Mouse (Mus musculus): ENCODE results near the gene Tmem256.

- no peak for TF ChIP-seq CTCF (IDR thresholded peaks at IDR 0.05; ENCODE audit: borderline replicate concordance, insufficient read depth, low read length)
- no peak for TF ChIP-seq POLR2A (IDR thresholded peaks at IDR 0.05; ENCODE audit: low read depth, low read length)
Observed at GRCm38 (mm10) chr11:69848021-69848420, 9.7 kb downstream of the Tmem256 start.

Data from embryonic fibroblast, embryonic 13.5 days (primary cell).